Mouse (Mus musculus) limb, embryonic 12.5 days (tissue): ENCODE measurements around the gene Rasgef1b. TPM values are rescaled to one million over a fixed set of nuclear protein-coding genes. Genes with fewer than 3 reads are reported as not detected.

ENCODE experiments used
- ATAC-seq: fragments of 200-750 bp; cut with Nextera tagmentation; 2 replicates; pipeline ENCODE4 v1.8.0; 2017; ENCODE audit warnings: low read depth, moderate TSS enrichment; ENCODE audit not compliant: insufficient number of reproducible peaks, insufficient read depth, low FRiP score, low TSS enrichment
- H3K27ac ChIP-seq: fragments of 300-500 bp; sonication (generic); 2 replicates; pipeline ENCODE4 v1.5.1; 2016; ENCODE audit warnings: mild to moderate bottlenecking, moderate library complexity
- H3K27me3 ChIP-seq: fragments of 300-500 bp; sonication (generic); 2 replicates; pipeline ENCODE4 v1.6.1; 2016; ENCODE audit warnings: mild to moderate bottlenecking, moderate library complexity
- H3K36me3 ChIP-seq: fragments of 300-500 bp; sonication (generic); 2 replicates; pipeline ENCODE4 v1.6.1; 2016; ENCODE audit warnings: mild to moderate bottlenecking, moderate library complexity
- H3K4me1 ChIP-seq: fragments of 300-500 bp; sonication (generic); replicated peaks from 2 replicates; pipeline ENCODE4 v1.6.1; 2016
- H3K4me2 ChIP-seq: fragments of 300-500 bp; sonication (generic); 2 replicates; pipeline ENCODE4 v1.6.1; 2016; ENCODE audit warnings: mild to moderate bottlenecking, moderate library complexity
- H3K4me3 ChIP-seq: fragments of 300-500 bp; sonication (generic); replicated peaks from 2 replicates; pipeline ENCODE4 v1.5.1; 2016; ENCODE audit warnings: mild to moderate bottlenecking
- H3K9ac ChIP-seq: fragments of 300-500 bp; sonication (generic); replicated peaks from 2 replicates; pipeline ENCODE4 v1.6.1; 2016; ENCODE audit warnings: mild to moderate bottlenecking, moderate library complexity
- H3K9me3 ChIP-seq: fragments of 300-500 bp; sonication (generic); 2 replicates; pipeline ENCODE4 v1.6.1; 2016; ENCODE audit warnings: mild to moderate bottlenecking, moderate library complexity
- WGBS: fragments of 180-500 bp; shearing (Covaris S2); methylation state at CpG from one replicate; pipeline ENCODE4 v1.1.7; 2016; 5-methylcytosine and 5-hydroxymethylcytosine counted together
- polyA plus RNA-seq: library from polyadenylated mRNA; unstranded; fragments of >200 nt; fragmentation: Nextera tagmentation; extraction: Ambion mirVana; gene quantifications from 2 replicates; pipeline ENCODE4 v1.2.1, GENCODE M21; 2016

Gene Rasgef1b
- polyA plus RNA-seq, 1 experiment from 2014 or later: 48.7 TPM

DNA sequence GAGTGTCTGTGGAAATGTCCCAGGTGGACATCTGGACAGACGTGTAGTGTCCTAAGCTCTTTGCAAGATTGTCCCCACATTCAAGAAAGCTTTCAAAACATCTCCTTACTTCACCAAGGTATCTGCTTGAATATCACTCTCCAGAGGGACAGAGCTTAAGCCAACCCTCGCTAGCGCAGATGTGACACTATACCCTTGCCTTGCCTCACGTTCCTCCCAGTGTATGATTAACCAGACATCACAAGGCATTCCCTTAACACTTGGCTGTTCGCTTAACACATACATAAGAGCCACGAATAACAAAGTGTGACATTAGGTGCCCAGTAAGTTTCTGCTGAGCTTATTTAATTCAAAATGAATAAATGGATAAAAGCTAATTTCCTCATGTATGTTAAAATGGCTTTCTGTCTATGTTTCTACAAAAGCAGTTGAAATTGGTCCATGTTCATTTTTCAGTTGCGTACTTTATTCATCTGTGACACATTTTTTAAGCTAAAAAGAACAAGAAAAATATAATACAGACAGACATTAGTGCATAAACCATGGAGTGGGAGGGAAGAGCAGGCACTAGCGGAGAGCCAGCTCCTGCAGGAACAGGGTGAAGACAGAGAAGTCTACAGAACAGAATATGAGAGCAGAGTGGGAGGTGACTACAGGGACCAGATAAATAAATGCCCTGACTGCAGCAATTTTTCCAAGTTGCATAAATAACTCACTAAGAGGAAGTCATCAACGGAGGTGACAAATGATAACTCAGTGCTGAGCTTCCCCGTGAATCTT is 126.4 kb downstream of the Rasgef1b start:
- no peak overlapping the region for H3K9ac ChIP-seq
- H3K36me3 ChIP-seq: no peaks in the 10 kb centered on the region
- H3K4me3 ChIP-seq: no peak overlapping the region
- no peak for ATAC-seq
- no peak overlapping the region for H3K27ac ChIP-seq
- no peak overlapping the region for H3K4me2 ChIP-seq
- 80% methylated on average over 10 of the region's 10 CpGs for WGBS
- H3K27me3 ChIP-seq: peaks cover 3% of the 10 kb centered on the region; the same call in 1 of the 2 replicates
- H3K9me3 ChIP-seq: no peaks in the 10 kb centered on the region
- peaks cover 44% of the 10 kb centered on the region for H3K4me1 ChIP-seq

DNA sequence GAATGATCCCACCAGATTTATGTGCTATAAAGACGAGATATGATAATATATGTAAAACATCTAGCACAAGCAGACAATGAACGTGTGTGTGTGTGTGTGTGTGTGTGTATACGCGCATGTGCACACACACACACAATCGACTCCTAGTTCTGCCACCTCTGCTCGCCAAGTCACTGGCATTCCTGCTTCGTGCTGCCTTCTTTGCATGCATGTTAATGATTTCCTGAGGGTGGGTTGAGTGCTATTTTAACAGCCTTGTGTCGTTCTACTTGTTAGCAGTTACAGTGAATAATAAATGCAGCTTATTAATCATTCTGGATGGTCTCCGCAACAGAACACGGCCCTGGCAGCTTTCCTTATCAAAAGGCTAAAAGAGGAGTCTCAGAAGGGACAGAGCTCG is 129.5 kb downstream of the Rasgef1b start:
- no peak overlapping the region for H3K4me2 ChIP-seq
- H3K4me3 ChIP-seq: no peak overlapping the region
- H3K27me3 ChIP-seq: peaks cover 3% of the 10 kb centered on the region; the same call in 1 of the 2 replicates
- no peak overlapping the region for H3K27ac ChIP-seq
- no peak overlapping the region for H3K9ac ChIP-seq
- H3K36me3 ChIP-seq: no peaks in the 10 kb centered on the region
- WGBS: 70% methylated on average over 11 of the region's 11 CpGs
- H3K9me3 ChIP-seq: no peaks in the 10 kb centered on the region
- ATAC-seq: no peak
- peaks cover 44% of the 10 kb centered on the region for H3K4me1 ChIP-seq

DNA sequence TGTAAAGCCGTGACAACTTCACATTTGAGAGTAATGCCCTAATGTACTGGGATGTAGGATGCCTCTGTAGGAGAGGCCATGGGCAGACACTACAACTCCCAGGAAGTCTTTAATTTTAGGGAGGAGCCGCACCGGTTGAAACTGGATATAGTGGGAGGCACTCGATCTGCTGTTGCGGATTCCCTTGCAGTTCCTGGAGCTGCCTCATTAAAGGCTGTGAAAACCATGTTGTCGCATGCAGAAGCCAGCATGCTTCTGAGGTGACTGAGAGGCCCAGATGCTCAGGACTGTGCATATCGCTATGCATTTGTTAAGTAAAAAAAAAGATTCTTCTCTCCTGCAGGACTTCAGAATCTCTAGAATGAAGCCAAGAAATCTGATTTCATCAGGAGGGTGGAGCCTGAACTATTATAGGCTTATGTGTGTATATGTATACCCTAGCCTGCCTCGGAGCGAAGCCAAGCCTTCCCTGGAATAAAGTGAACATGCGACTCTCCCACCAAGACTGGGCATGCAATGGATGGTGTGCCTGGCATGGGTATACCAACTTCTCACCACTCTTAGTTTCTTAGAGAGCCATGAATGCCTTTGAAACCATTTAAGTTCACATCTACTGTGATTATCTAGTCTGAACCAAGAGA is 130.3 kb downstream of the Rasgef1b start:
- H3K36me3 ChIP-seq: no peaks in the 10 kb centered on the region
- no peak overlapping the region for H3K4me3 ChIP-seq
- no peak overlapping the region for H3K27ac ChIP-seq
- WGBS: 46% methylated on average over 10 of the region's 10 CpGs
- no peak for ATAC-seq
- no peak overlapping the region for H3K4me2 ChIP-seq
- peaks cover 3% of the 10 kb centered on the region; the same call in 1 of the 2 replicates for H3K27me3 ChIP-seq
- no peak overlapping the region for H3K9ac ChIP-seq
- peaks cover 40% of the 10 kb centered on the region for H3K4me1 ChIP-seq
- H3K9me3 ChIP-seq: peaks cover 6% of the 10 kb centered on the region; the same call in 1 of the 2 replicates

DNA sequence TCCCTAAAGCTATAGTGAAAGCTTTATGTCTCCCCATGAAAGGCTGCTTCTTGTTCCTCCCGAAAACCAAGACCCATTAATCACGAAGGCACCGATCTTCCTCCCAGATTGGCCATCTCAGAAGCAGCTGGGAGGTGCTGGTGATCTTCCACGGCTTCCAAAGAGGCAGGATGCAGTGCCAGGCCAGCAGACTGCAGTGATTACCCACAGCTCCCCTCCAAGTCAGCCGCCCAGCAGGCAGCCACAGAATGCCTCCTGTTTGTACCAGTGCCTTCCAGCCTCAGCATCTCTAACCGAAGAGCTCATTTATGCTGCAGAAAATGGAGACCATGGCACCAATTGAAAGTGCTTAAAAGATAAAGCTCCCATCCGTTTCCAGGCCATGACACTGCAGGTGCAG is 131.2 kb downstream of the Rasgef1b start:
- H3K4me2 ChIP-seq: no peak overlapping the region
- H3K4me3 ChIP-seq: no peak overlapping the region
- H3K36me3 ChIP-seq: no peaks in the 10 kb centered on the region
- no peak overlapping the region for H3K9ac ChIP-seq
- H3K4me1 ChIP-seq: peaks cover 42% of the 10 kb centered on the region
- H3K27me3 ChIP-seq: peaks cover 3% of the 10 kb centered on the region; the same call in 1 of the 2 replicates
- H3K9me3 ChIP-seq: peaks cover 6% of the 10 kb centered on the region; the same call in 1 of the 2 replicates
- no peak for ATAC-seq
- WGBS: 37% methylated on average over 7 of the region's 7 CpGs
- no peak overlapping the region for H3K27ac ChIP-seq

DNA sequence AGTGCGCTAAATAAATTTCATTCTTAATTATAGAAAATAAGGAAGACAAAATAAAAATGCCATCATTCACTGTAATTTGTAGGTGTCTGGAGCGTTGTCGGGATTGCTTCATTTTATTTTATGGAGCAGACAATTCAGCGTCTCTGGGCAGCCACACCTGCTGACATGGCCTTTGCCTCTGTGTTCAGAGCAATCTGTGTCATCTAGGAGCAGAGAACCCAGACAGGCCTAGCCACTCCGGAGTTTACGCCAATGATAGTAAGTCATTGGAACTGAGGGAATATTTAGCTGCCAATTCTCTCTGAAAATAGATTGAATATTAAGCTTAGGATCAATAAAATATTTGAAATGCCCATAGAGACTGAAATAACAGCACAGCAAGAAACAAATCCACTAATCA is 137.5 kb downstream of the Rasgef1b start:
- H3K4me3 ChIP-seq: no peak overlapping the region
- ATAC-seq: no peak
- WGBS: 15% methylated on average over 6 of the region's 6 CpGs

DNA sequence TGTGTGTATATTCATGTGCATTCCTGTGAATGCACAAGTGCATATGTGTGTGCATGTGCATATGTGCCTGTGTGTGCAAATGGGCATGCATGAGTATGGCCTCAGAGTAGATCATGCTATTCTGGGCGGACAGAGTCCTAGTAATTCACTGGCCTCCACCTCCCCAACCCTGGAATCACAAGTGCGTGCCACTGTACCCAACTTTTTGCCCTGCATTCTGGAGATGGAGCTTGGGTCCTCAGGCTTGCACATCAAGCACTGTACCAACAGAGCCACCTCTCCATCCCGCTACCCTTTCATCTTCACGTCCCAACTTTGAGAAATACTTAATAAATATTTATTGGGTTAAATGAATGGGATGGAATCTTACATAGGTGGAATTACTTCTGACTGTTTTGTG is 138.3 kb downstream of the Rasgef1b start:
- no peak overlapping the region for H3K4me2 ChIP-seq
- H3K27me3 ChIP-seq: peaks cover 3% of the 10 kb centered on the region; the same call in 1 of the 2 replicates
- peaks cover 6% of the 10 kb centered on the region; the same call in 1 of the 2 replicates for H3K9me3 ChIP-seq
- 63% methylated on average over 4 of the region's 4 CpGs for WGBS
- no peak overlapping the region for H3K27ac ChIP-seq
- no peak overlapping the region for H3K4me3 ChIP-seq
- H3K9ac ChIP-seq: no peak overlapping the region
- peaks cover 24% of the 10 kb centered on the region for H3K4me1 ChIP-seq
- H3K36me3 ChIP-seq: no peaks in the 10 kb centered on the region
- no peak for ATAC-seq

More for the DNA sequence above, 137.5 kb downstream of the Rasgef1b start:
- Histone ChIP-seq H3K27ac (no peak overlapping the region), H3K27me3 (peaks cover 3% of the 10 kb centered on the region; the same call in 1 of the 2 replicates), H3K4me1 (peaks cover 24% of the 10 kb centered on the region), H3K9me3 (peaks cover 6% of the 10 kb centered on the region; the same call in 1 of the 2 replicates), H3K36me3 (no peaks in the 10 kb centered on the region), H3K9ac (no peak overlapping the region), H3K4me2 (no peak overlapping the region)

DNA sequence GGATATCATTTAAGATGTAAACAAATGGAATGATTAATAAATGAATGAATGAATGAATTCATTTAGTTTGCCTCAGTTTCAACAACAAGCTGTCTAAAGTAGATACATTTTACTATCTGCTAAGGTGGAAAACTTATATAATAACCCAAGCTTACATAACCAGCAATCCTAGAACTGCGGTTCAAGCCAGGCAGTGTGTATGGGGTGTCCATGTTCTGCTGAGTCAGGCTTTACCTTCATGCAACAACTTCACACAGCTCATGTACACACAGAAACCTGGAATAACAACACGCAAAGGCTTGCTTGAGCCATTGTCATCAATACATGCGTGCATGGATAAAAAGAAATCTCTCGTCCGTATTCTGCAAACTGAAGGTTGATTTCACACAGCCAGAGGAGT is 140.9 kb downstream of the Rasgef1b start:
- Histone ChIP-seq H3K27me3 (peaks cover 3% of the 10 kb centered on the region; the same call in 1 of the 2 replicates), H3K27ac (no peak overlapping the region), H3K4me1 (peaks cover 24% of the 10 kb centered on the region), H3K36me3 (no peaks in the 10 kb centered on the region), H3K4me2 (no peak overlapping the region), H3K9me3 (no peaks in the 10 kb centered on the region), H3K4me3 (no peak overlapping the region), H3K9ac (no peak overlapping the region)
- 95% methylated on average over 5 of the region's 5 CpGs for WGBS
- no peak for ATAC-seq

DNA sequence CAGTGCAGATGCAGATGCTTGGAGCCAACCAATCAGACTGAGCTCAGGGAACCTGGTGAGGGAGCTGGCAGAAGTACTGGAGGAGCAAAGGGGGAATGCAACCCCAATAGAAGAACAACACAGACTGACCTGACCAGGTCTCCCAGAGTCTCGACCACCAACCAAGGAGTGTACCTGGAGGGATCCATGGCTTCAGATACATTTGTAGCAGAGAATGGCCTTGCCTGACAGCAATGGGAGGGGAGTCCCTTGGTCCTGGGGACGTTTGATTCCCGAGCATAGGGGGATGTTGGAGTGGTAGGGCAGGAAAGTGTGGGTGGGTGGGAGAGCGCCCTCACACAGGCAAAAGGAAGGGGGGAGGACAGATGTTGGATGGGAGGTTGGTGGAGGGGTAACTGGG is 141.3 kb downstream of the Rasgef1b start:
- Histone ChIP-seq H3K4me3 (no peak overlapping the region), H3K9me3 (0 out of 2 replicates have a peak, but pooled peaks cover 2% of the 10 kb centered on the region), H3K9ac (no peak overlapping the region), H3K4me2 (no peak overlapping the region), H3K36me3 (no peaks in the 10 kb centered on the region), H3K4me1 (peaks cover 22% of the 10 kb centered on the region), H3K27ac (no peak overlapping the region), H3K27me3 (peaks cover 3% of the 10 kb centered on the region; the same call in 1 of the 2 replicates)
- 75% methylated on average over 4 of the region's 4 CpGs for WGBS
- no peak for ATAC-seq

DNA sequence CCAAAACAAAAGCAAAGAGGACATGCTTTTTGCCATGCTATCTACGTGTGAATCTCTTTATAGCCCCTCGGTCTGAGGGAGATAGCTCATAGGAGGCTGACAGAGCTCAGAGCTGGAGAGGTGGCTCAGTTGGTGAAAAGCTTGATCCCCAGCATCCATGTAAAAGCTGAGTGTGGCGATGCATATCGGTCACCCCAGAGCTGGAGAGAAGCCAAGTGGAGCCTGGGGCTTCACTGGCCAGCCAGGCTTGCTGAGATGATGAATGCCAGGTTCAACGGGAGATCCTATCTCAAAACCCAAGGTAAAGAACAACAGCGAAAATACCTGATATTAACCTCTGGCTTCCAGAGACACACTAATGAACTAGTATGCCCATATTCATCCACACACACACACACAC is 142.6 kb downstream of the Rasgef1b start:
- 88% methylated on average over 6 of the region's 6 CpGs for WGBS
- Histone ChIP-seq H3K27me3 (0 out of 2 replicates have a peak, but pooled peaks cover 3% of the 10 kb centered on the region), H3K36me3 (no peaks in the 10 kb centered on the region), H3K4me2 (no peak overlapping the region), H3K9ac (no peak overlapping the region), H3K4me3 (no peak overlapping the region), H3K4me1 (peaks cover 13% of the 10 kb centered on the region), H3K27ac (no peak overlapping the region), H3K9me3 (0 out of 2 replicates have a peak, but pooled peaks cover 3% of the 10 kb centered on the region)
- ATAC-seq: no peak

DNA sequence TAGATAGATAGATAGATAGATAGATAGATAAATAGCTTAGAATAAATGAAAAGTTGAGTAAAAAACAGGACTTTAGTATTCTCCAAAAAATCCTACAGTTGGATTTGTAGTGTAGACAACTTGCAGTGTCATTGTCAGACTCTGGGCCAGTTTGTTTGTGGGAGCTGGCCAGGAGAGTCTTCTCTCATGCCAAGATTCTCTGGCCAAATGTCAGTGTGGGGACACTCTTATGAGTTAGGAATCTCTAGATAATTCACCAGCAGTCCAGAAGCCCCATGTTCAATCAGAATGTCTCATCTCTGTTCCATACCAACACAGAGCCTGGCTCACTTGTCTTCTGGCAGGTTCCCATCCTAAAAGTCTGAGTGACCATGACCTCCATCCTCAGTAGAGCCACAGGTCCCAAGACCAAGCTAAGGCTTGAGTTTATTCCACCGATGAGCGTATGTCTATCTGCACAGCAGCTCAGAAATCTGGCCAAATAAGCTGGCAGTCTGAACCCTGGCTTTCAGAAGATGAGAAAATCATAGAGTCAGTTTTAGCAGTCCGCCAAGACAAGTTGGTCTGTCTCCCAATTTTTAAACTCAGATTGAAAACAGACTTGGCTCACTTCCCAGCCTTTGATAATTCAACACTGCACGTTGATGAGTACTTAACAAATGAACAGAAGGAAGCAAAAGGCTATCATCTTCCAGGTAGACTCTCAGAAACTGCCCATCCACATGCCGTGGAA is 143.5 kb downstream of the Rasgef1b start:
- no peak for ATAC-seq
- Histone ChIP-seq H3K4me1 (peaks cover 6% of the 10 kb centered on the region), H3K4me2 (no peak overlapping the region), H3K27me3 (0 out of 2 replicates have a peak, but pooled peaks cover 3% of the 10 kb centered on the region), H3K9ac (no peak overlapping the region), H3K4me3 (no peak overlapping the region), H3K27ac (no peak overlapping the region), H3K9me3 (0 out of 2 replicates have a peak, but pooled peaks cover 3% of the 10 kb centered on the region), H3K36me3 (no peaks in the 10 kb centered on the region)
- WGBS: 80% methylated on average over 5 of the region's 5 CpGs

DNA sequence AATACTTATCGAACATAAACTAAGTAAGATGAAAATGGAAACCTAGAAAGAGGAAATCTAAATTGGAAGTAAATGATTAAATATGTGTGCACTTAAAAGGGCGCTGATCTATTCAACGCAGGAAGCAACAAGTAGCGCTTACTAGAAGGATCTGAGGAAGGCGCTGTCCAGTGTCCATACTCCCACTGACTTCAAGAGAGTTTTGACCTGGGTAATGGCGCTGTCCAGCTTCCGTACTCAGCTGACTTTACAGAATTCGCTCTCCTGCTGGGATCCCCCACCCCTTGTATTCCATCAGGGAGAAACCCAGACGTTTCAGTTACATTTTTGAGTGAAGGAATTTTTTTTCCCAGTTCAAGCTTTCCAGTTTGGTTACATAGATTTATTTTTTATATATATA is 144.6 kb downstream of the Rasgef1b start:
- Histone ChIP-seq H3K27ac (no peak overlapping the region), H3K4me2 (no peak overlapping the region), H3K27me3 (no peaks in the 10 kb centered on the region), H3K4me1 (peaks cover 5% of the 10 kb centered on the region; the same call in 1 of the 2 replicates), H3K36me3 (no peaks in the 10 kb centered on the region), H3K9me3 (0 out of 2 replicates have a peak, but pooled peaks cover 3% of the 10 kb centered on the region), H3K4me3 (no peak overlapping the region), H3K9ac (no peak overlapping the region)
- 82% methylated on average over 9 of the region's 9 CpGs for WGBS
- no peak for ATAC-seq
